Mouse (Mus musculus) embryonic facial prominence, embryonic 12.5 days (tissue): ENCODE data around the gene Dgkh. TPM values are rescaled to one million over a fixed set of nuclear protein-coding genes. Genes with fewer than 3 reads are reported as not detected.

Source experiments
- ATAC-seq: fragments of 200-750 bp; cut with Nextera tagmentation; 2 replicates; pipeline ENCODE4 v1.8.0; 2017; ENCODE audit not compliant: insufficient number of reproducible peaks, insufficient read depth, low FRiP score, low TSS enrichment
- H3K27ac ChIP-seq: fragments of 300-500 bp; sonication (generic); 2 replicates; pipeline ENCODE4 v1.5.1; 2016; ENCODE audit warnings: mild to moderate bottlenecking
- H3K27me3 ChIP-seq: fragments of 300-500 bp; sonication (generic); 2 replicates; pipeline ENCODE4 v1.6.1; 2016; ENCODE audit warnings: mild to moderate bottlenecking, moderate library complexity
- H3K36me3 ChIP-seq: fragments of 300-500 bp; sonication (generic); 2 replicates; pipeline ENCODE4 v1.6.1; 2016; ENCODE audit warnings: mild to moderate bottlenecking
- H3K4me1 ChIP-seq: fragments of 300-500 bp; sonication (generic); 2 replicates; pipeline ENCODE4 v1.6.1; 2016
- H3K4me2 ChIP-seq: fragments of 300-500 bp; sonication (generic); replicated peaks from 2 replicates; pipeline ENCODE4 v1.6.1; 2016; ENCODE audit warnings: mild to moderate bottlenecking, moderate library complexity
- H3K4me3 ChIP-seq: fragments of 300-500 bp; sonication (generic); 2 replicates; pipeline ENCODE4 v1.5.1; 2016; ENCODE audit warnings: mild to moderate bottlenecking
- H3K9ac ChIP-seq: fragments of 300-500 bp; sonication (generic); 2 replicates; pipeline ENCODE4 v1.6.1; 2016; ENCODE audit warnings: mild to moderate bottlenecking, moderate library complexity
- H3K9me3 ChIP-seq: fragments of 300-500 bp; sonication (generic); 2 replicates; pipeline ENCODE4 v1.6.1; 2016; ENCODE audit warnings: mild to moderate bottlenecking, moderate library complexity
- WGBS: fragments of 180-500 bp; shearing (Covaris S2); methylation state at CpG from one replicate; pipeline ENCODE4 v1.1.7; 2016; 5-methylcytosine and 5-hydroxymethylcytosine counted together
- polyA plus RNA-seq: library from polyadenylated mRNA; unstranded; fragments of >200 nt; fragmentation: Nextera tagmentation; extraction: Ambion mirVana; gene quantifications from 2 replicates; pipeline ENCODE4 v1.2.1, GENCODE M21; 2016

Gene Dgkh
- polyA plus RNA-seq, 1 experiment from 2014 or later = 2.2 TPM

GRCm38 (mm10) chr14:78691926-78692487 is 40.6 kb downstream of the Dgkh start:
- no peak overlapping the region for H3K9ac ChIP-seq
- 51% methylated on average over 5 of the region's 5 CpGs for WGBS
- H3K4me1 ChIP-seq = no peaks in the 10 kb centered on the region
- H3K4me2 ChIP-seq = no peak overlapping the region
- H3K27ac ChIP-seq = no peak overlapping the region
- H3K36me3 ChIP-seq = no peaks in the 10 kb centered on the region
- H3K27me3 ChIP-seq = no peaks in the 10 kb centered on the region
- ATAC-seq = no peak
- H3K4me3 ChIP-seq = no peak overlapping the region
- H3K9me3 ChIP-seq = no peaks in the 10 kb centered on the region

DNA sequence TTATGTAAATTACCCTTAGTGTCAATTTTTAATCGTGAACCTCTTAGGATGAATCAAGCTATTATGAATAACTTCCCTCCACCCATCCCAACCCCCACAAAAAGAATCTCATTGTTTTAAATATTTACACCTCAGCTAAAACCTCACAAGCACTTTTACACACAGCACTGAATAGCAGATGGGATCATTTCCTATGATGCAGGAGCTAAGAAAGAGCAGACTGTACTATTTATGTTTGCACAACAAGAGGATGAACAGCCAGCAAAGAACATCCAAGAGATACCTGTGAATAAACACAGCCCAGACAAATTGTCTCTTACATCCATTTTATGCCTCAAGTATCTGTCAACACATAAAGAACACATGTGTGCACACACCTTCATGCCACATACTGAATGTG is 41.7 kb downstream of the Dgkh start:
- Histone ChIP-seq H3K4me3 (no peak overlapping the region), H3K27ac (no peak overlapping the region), H3K27me3 (no peaks in the 10 kb centered on the region), H3K4me2 (no peak overlapping the region), H3K4me1 (no peaks in the 10 kb centered on the region), H3K36me3 (no peaks in the 10 kb centered on the region), H3K9ac (no peak overlapping the region), H3K9me3 (no peaks in the 10 kb centered on the region)
- WGBS = 84% methylated on average over 1 of the region's 1 CpGs
- no peak for ATAC-seq

DNA sequence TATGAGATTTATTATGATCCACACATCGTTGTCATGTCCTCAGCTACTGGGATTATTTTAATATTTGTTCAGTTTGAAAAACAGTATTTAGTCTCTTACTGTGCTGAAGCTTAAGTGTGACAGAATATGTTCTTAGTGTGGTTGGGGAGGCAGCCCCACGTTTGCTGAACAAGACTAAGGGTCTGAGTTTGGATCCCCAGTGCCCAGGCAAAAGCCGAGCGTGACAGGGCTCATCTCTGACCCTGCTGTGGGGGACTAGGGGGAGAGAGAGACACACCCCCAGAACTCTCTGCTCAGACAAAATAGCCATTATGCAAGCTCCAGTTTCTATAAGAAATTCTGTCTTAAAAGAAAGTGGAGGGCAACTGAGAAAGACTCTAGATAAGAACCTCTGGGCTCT is 42.2 kb downstream of the Dgkh start:
- no peaks in the 10 kb centered on the region for H3K36me3 ChIP-seq
- ATAC-seq = no peak
- no peak overlapping the region for H3K27ac ChIP-seq
- H3K27me3 ChIP-seq = no peaks in the 10 kb centered on the region
- H3K9me3 ChIP-seq = no peaks in the 10 kb centered on the region
- 67% methylated on average over 4 of the region's 4 CpGs for WGBS
- no peak overlapping the region for H3K9ac ChIP-seq
- H3K4me2 ChIP-seq = no peak overlapping the region
- H3K4me3 ChIP-seq = no peak overlapping the region
- no peaks in the 10 kb centered on the region for H3K4me1 ChIP-seq

DNA sequence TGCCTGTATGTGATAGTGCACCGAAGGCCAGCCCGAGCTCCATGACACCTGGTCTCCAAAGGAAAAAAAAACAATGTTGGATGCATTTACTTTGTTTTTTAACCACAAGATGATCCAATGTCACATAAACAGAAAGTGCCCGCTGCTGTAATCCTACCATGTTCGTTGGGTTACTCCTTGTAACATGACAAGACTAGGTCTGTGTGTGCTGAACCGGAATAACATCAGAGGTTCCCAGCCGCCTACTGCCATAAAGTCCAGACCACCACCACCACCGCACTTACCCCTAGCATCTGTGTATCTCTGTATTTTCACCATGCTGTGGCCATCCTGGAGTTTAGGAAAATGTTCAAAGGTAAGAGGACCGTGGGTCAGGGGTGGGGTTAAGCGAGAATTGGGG is 42.6 kb downstream of the Dgkh start:
- ATAC-seq = no peak
- no peaks in the 10 kb centered on the region for H3K27me3 ChIP-seq
- 91% methylated on average over 9 of the region's 9 CpGs for WGBS

GRCm38 (mm10) chr14:78687716-78688115 is 44.9 kb downstream of the Dgkh start:
- Histone ChIP-seq H3K9me3 (no peaks in the 10 kb centered on the region), H3K36me3 (no peaks in the 10 kb centered on the region), H3K4me2 (no peak overlapping the region), H3K27me3 (no peaks in the 10 kb centered on the region), H3K4me1 (no peaks in the 10 kb centered on the region), H3K4me3 (no peak overlapping the region), H3K9ac (no peak overlapping the region), H3K27ac (no peak overlapping the region)
- no peak for ATAC-seq
- 73% methylated on average over 4 of the region's 4 CpGs for WGBS

More for the DNA sequence above, 42.6 kb downstream of the Dgkh start:
- Histone ChIP-seq H3K4me3 (no peak overlapping the region), H3K36me3 (no peaks in the 10 kb centered on the region), H3K4me1 (no peaks in the 10 kb centered on the region), H3K9ac (no peak overlapping the region), H3K27ac (no peak overlapping the region), H3K9me3 (no peaks in the 10 kb centered on the region), H3K4me2 (no peak overlapping the region)

DNA sequence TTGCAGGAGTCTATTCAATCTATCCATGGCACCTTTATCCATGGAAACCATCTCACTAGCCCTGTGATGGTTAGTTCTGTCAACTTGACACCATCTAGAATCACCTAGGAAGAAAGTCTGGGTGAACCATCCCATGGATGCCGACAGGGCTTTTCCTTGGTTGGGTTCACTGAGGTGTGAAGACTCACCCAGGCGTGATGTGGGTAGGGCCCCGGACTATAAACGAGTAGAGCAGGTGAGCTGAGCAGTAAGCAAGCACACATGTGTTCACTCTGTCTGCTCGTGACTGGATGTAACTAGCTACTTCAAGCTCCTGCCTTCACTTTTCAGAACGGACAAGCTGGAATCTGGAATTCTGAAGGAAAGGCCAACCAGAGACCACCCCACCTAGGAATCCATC is 45.9 kb downstream of the Dgkh start:
- no peak for ATAC-seq
- H3K27ac ChIP-seq = no peak overlapping the region
- H3K9me3 ChIP-seq = no peaks in the 10 kb centered on the region
- no peak overlapping the region for H3K4me3 ChIP-seq
- WGBS = 92% methylated on average over 6 of the region's 6 CpGs
- no peak overlapping the region for H3K9ac ChIP-seq
- H3K4me2 ChIP-seq = no peak overlapping the region
- no peaks in the 10 kb centered on the region for H3K36me3 ChIP-seq
- no peaks in the 10 kb centered on the region for H3K27me3 ChIP-seq
- H3K4me1 ChIP-seq = no peaks in the 10 kb centered on the region

GRCm38 (mm10) chr14:78684171-78684570 is 48.4 kb downstream of the Dgkh start:
- 70% methylated on average over 4 of the region's 4 CpGs for WGBS
- Histone ChIP-seq H3K4me2 (no peak overlapping the region), H3K9me3 (no peaks in the 10 kb centered on the region), H3K27ac (no peak overlapping the region), H3K27me3 (no peaks in the 10 kb centered on the region), H3K4me3 (no peak overlapping the region), H3K4me1 (no peaks in the 10 kb centered on the region), H3K36me3 (no peaks in the 10 kb centered on the region), H3K9ac (no peak overlapping the region)
- no peak for ATAC-seq

- H3K36me3 ChIP-seq = no peaks in the 10 kb centered on the region
- H3K4me1 ChIP-seq = peaks cover 6% of the 10 kb centered on the region; the same call in 1 of the 2 replicates
- H3K4me3 ChIP-seq = no peak overlapping the region
- ATAC-seq = no peak
- WGBS = 71% methylated on average over 3 of the region's 3 CpGs
- H3K9me3 ChIP-seq = no peaks in the 10 kb centered on the region
- no peak overlapping the region for H3K27ac ChIP-seq
- no peaks in the 10 kb centered on the region for H3K27me3 ChIP-seq
- H3K4me2 ChIP-seq = no peak overlapping the region
- no peak overlapping the region for H3K9ac ChIP-seq
Measured at GRCm38 (mm10) chr14:78678981-78679380, 53.6 kb downstream of the Dgkh start.

DNA sequence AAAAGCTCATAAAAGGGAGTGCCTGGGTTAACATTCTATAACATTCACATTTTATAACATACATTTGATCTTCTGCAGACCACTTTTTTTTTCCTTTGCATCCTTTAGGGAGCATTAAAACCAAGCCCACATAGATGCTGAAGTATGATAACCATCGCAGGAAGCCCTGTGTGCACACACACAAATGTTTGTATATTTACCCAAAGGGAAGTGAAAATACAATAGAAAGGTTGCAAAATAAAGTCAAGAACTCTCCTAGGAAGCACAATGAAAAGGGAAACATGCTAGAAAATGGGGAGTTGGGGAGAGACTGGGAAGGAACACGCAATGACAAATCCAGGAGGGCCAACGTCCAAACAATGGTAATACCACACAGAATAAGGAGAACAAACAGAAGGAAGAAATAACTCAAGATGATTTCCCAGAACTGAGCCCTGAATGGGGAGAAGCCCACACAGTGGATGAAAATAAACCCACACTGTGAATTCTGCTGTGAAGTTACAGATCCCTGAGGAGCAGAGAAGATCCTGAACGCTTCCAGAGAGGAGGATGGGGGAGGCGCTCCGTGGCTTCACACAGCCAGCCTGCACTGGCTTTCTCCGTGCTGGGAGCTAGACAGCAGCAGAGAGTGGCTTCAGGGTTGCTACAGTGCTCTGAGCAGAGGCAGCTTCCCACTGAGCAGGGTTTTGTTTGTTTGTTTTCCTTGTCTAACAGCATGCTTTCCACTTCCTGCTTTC is 54.6 kb downstream of the Dgkh start:
- Histone ChIP-seq H3K36me3 (no peaks in the 10 kb centered on the region), H3K27ac (no peak overlapping the region), H3K4me2 (no peak overlapping the region), H3K27me3 (no peaks in the 10 kb centered on the region), H3K4me1 (peaks cover 6% of the 10 kb centered on the region; the same call in 1 of the 2 replicates), H3K9me3 (no peaks in the 10 kb centered on the region), H3K9ac (no peak overlapping the region), H3K4me3 (no peak overlapping the region)
- ATAC-seq = no peak
- 30% methylated on average over 7 of the region's 7 CpGs for WGBS

- no peak overlapping the region for H3K4me3 ChIP-seq
- no peak overlapping the region for H3K9ac ChIP-seq
- H3K27ac ChIP-seq = no peak overlapping the region
- H3K4me1 ChIP-seq = peaks cover 6% of the 10 kb centered on the region; the same call in 1 of the 2 replicates
- H3K36me3 ChIP-seq = no peaks in the 10 kb centered on the region
- H3K4me2 ChIP-seq = no peak overlapping the region
- no peak for ATAC-seq
- 73% methylated on average over 6 of the region's 6 CpGs for WGBS
- H3K9me3 ChIP-seq = no peaks in the 10 kb centered on the region
- H3K27me3 ChIP-seq = no peaks in the 10 kb centered on the region
Measured at GRCm38 (mm10) chr14:78676457-78676856, 56.1 kb downstream of the Dgkh start.

GRCm38 (mm10) chr14:78674606-78675005 is 58.0 kb downstream of the Dgkh start:
- Histone ChIP-seq H3K36me3 (no peaks in the 10 kb centered on the region), H3K4me1 (peaks cover 6% of the 10 kb centered on the region; the same call in 1 of the 2 replicates), H3K4me2 (no peak overlapping the region), H3K9me3 (no peaks in the 10 kb centered on the region), H3K4me3 (no peak overlapping the region), H3K27me3 (no peaks in the 10 kb centered on the region), H3K9ac (no peak overlapping the region), H3K27ac (no peak overlapping the region)
- WGBS = 87% methylated on average over 9 of the region's 9 CpGs
- no peak for ATAC-seq

DNA sequence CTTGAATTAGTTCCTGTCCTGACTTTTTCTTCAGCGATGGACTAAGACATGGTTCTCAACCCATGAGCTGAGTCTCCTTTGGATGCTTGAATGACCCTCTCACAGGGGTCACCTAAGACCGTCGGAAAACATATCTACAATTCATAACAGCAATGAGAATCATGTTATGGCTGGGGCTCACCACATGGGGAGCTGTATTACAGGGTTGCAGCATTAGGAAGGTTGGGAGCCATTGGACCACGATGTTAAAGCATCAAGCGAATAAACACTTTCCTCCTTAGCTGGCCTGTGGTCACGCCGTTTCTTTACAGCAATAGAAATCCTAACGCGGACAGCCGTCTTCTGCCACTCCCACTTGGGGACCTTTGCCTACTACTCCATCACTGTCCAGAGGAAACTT is 62.6 kb downstream of the Dgkh start:
- H3K4me3 ChIP-seq = no peak overlapping the region
- no peak overlapping the region for H3K9ac ChIP-seq
- no peak overlapping the region for H3K27ac ChIP-seq
- H3K9me3 ChIP-seq = no peaks in the 10 kb centered on the region
- H3K27me3 ChIP-seq = no peaks in the 10 kb centered on the region
- H3K4me1 ChIP-seq = no peaks in the 10 kb centered on the region
- H3K36me3 ChIP-seq = no peaks in the 10 kb centered on the region
- 77% methylated on average over 10 of the region's 10 CpGs for WGBS
- no peak for ATAC-seq
- H3K4me2 ChIP-seq = no peak overlapping the region
